Mouse (Mus musculus) hindbrain, embryonic 13.5 days (tissue): ENCODE results near the gene Gstt3. TPM values are rescaled to one million over a fixed set of nuclear protein-coding genes. Genes with fewer than 3 reads are reported as not detected.

Source experiments
- ATAC-seq: fragments of 200-750 bp; cut with Nextera tagmentation; 2 replicates; pipeline ENCODE4 v1.8.0; 2017; ENCODE audit warnings: moderate TSS enrichment; ENCODE audit not compliant: low FRiP score
- H3K27ac ChIP-seq: fragments of 300-500 bp; sonication (generic); 2 replicates; pipeline ENCODE4 v1.5.1; 2015; ENCODE audit warnings: inconsistent platforms, mild to moderate bottlenecking, moderate library complexity
- H3K27me3 ChIP-seq: fragments of 300-500 bp; sonication (generic); 2 replicates; pipeline ENCODE4 v1.6.1; 2015; ENCODE audit warnings: mild to moderate bottlenecking, inconsistent platforms
- H3K36me3 ChIP-seq: fragments of 300-500 bp; sonication (generic); 2 replicates; pipeline ENCODE4 v1.6.1; 2015; ENCODE audit warnings: mild to moderate bottlenecking, inconsistent platforms
- H3K4me1 ChIP-seq: fragments of 300-500 bp; sonication (generic); replicated peaks from 2 replicates; pipeline ENCODE4 v1.6.1; 2015; ENCODE audit warnings: inconsistent platforms
- H3K4me2 ChIP-seq: fragments of 300-500 bp; sonication (generic); 2 replicates; pipeline ENCODE4 v1.6.1; 2015; ENCODE audit warnings: inconsistent platforms, mild to moderate bottlenecking, moderate library complexity
- H3K4me3 ChIP-seq: fragments of 300-500 bp; sonication (generic); 2 replicates; pipeline ENCODE4 v1.5.1; 2015; ENCODE audit warnings: mild to moderate bottlenecking, inconsistent platforms
- H3K9ac ChIP-seq: fragments of 300-500 bp; sonication (generic); 2 replicates; pipeline ENCODE4 v1.6.1; 2015; ENCODE audit warnings: mild to moderate bottlenecking, inconsistent platforms
- H3K9me3 ChIP-seq: fragments of 300-500 bp; sonication (generic); 2 replicates; pipeline ENCODE4 v1.6.1; 2016; ENCODE audit warnings: inconsistent platforms
- WGBS: fragments of 180-500 bp; shearing (Covaris S2); methylation state at CpG from one replicate; pipeline ENCODE4 v1.1.7; 2015; 5-methylcytosine and 5-hydroxymethylcytosine counted together
- polyA plus RNA-seq: library from polyadenylated mRNA; unstranded; fragments of >200 nt; fragmentation: Nextera tagmentation; extraction: Ambion mirVana; gene quantifications from 2 replicates; pipeline ENCODE4 v1.2.1, GENCODE M21; 2015

Gstt3 gene
- 0.91 and 1.1 TPM in 2 replicates for polyA plus RNA-seq

DNA sequence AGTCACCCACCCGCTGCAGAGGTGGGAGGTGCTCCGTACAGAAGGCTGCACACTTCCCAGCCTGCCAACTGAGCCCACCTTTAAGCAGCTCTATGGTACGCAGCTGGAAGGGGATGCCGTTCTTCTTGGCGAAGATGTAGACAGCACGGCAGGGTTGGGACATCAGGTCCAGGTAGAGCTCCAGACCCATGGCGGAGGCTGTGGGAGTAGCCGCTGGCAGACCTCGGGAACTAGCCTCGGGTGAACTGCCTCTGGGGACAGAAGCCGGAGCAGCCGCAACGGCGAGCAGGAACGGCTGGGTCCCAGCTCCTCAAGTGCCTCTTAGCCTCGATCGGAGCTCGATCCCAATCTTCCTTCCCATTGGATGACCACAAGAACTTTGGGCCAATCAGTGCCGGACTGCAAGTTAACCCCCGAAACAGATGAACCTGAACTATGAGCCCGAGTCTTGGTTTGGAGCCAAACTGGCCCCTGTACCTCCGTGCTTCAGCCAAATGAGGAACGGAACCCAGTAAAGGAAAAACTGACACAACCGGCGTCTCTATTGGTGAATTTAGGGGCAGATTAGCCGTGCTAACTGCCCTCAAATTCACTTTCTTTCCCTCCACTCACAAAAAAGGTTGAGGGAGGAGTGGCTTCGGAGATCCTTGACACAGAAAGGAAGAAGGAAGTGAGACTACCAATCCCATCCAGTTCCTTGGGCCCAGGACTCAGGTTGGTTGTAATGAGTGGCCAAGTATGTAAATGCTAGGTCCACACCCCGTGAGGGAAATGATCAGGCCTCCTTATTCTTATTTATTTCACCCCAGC, at the start of gene Gstt3, which contains the start of gene Gm20441:
Gene Gstt3, minus strand, starts transcription at position 646 of the 810 bp plus-strand sequence.
Gene Gm20441, minus strand, starts transcription at position 186 of the 810 bp plus-strand sequence.
- no peaks in the 10 kb centered on the region for H3K36me3 ChIP-seq
- H3K9me3 ChIP-seq: no peaks in the 10 kb centered on the region
- no peak for ATAC-seq
- peaks cover 11% of the 10 kb centered on the region for H3K4me1 ChIP-seq
- peak within 1 kb of the TSS; percentile 62 for H3K9ac ChIP-seq
- no peak within 1 kb of the TSS for H3K27ac ChIP-seq
- H3K27me3 ChIP-seq: peaks cover 76% of the 10 kb centered on the region
- H3K4me2 ChIP-seq: peak within 1 kb of the TSS; percentile 66
- WGBS: 2% methylated on average over 28 of the region's 28 CpGs
- H3K4me3 ChIP-seq: peak within 1 kb of the TSS; percentile 37

DNA sequence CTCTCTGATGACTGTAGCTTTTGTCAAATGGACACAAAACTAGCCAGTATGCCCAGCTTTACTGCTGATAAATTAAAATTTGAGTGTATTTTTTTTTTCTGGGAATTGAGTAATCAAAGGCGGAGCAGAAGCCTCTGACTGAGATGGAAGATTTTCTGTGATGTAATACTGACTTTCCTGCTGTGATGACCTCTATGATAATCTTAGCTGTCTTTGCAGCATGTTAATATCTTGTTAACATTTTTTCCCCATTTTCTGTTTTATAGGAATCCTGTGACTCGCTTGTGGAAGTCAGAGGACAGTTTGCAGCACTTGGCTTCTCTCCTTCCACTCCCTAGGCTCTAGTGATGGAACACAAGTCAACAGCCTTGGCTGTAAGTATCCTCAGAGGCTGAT, 49.1 kb upstream of the Gstt3 start:
- Histone ChIP-seq H3K9ac (no peak overlapping the region), H3K4me1 (peaks cover 20% of the 10 kb centered on the region), H3K27ac (no peak overlapping the region), H3K4me3 (no peak overlapping the region), H3K9me3 (no peaks in the 10 kb centered on the region), H3K36me3 (no peaks in the 10 kb centered on the region), H3K27me3 (peaks cover 34% of the 10 kb centered on the region), H3K4me2 (no peak overlapping the region)
- ATAC-seq: no peak
- WGBS: 87% methylated on average over 2 of the region's 2 CpGs

DNA sequence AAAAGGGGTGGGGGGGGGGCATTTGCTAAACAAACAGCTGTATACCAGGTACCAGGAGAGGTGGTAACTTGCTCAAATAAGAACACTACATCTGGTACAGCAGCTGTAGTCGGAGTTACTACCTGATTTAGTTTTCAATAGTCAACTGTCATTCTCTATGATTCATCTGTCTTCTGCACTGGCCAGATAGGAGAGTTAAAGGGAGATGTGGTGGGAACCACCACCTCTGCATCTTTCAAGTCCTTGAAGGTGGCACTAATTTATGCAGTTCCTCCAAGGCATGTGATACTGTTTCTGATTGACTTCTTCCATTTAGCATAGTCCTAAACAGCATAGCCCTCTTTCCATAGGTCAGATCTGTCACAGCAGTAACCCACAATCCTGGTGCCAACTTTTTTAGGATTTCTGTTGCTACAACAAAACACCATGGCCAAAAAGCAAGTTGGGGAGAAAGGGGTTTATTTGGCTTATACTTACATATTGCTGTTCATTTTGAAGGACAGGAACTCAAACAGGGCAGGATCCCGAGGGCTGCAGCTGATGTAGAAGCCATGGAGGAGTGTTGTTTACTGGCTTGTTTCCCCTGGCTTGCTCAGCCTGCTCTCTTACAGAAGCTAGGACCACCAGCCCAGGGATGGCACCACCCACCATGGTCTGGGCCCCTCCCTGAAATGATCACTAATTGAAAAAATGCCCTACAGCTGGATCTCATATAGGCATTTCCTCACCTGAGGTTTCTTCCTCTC, 48.5 kb upstream of the Gstt3 start:
- Histone ChIP-seq H3K27ac (no peak overlapping the region), H3K4me2 (no peak overlapping the region), H3K27me3 (peaks cover 28% of the 10 kb centered on the region), H3K9me3 (no peaks in the 10 kb centered on the region), H3K4me1 (peaks cover 14% of the 10 kb centered on the region), H3K4me3 (no peak overlapping the region), H3K9ac (no peak overlapping the region), H3K36me3 (no peaks in the 10 kb centered on the region)
- 88% methylated on average over 2 of the region's 2 CpGs for WGBS
- ATAC-seq: no peak

DNA sequence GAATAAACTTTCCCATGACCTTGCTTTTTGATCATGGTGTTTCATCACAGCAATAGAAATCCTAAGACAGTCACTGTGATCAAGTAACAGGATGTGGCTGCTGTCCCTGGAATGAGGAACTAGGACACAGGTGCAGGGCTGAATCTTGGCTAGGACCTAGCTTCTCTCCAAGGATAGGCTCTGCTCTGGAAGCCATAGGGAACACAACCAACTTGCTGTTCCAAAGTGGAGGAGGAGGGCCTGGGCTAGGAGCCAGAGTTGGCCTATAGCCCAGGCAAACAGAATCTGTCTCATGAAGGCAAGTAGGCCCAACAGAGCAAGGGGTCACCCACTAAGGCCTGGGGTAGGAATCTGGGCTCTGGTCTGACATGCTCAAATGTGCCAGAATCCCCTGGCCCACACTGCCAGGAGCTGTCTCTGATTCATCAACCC, 47.3 kb upstream of the Gstt3 start:
- Histone ChIP-seq H3K9me3 (no peaks in the 10 kb centered on the region), H3K4me3 (no peak overlapping the region), H3K4me1 (peaks cover 2% of the 10 kb centered on the region; the same call in 1 of the 2 replicates), H3K36me3 (no peaks in the 10 kb centered on the region), H3K27ac (no peak overlapping the region), H3K27me3 (peaks cover 16% of the 10 kb centered on the region), H3K4me2 (no peak overlapping the region), H3K9ac (no peak overlapping the region)
- 0 out of 2 replicates have a peak, but pooled peaks have one; percentile 30 for ATAC-seq

DNA sequence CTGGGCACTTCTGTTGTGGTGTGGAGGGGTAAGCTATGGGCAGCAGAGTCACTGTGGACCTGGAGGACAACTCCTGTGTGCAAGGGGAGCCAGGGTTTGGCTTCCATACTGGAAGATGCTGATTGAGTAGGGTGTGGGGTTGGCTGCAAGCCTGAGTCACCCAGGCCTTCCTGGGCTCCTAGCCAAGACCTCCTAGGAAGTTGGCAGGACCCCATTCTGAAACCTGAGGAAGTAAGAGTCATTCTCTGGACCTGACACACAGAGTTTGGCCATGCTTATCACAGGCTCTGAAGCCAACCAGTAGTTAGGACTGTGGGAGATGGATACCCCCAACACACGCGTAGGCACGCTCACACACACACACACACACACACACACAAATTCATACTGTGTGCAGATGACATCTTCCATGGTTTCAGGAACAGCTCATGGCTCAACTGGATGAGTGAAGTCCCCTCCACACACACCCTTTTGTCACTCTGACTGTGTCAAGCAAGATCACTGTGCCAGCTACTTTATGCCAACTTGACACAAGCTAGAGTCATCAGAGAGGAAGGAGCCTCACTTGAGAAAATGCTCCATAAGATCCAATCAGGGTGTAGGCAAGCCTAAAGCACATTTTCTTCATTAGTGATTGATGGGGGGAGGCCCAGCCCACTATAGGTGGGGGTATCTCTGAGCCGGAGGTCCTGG, 46.6 kb upstream of the Gstt3 start:
- H3K27ac ChIP-seq: no peak overlapping the region
- no peak; the same call in 1 of the 2 replicates for ATAC-seq
- 95% methylated on average over 4 of the region's 4 CpGs for WGBS

DNA sequence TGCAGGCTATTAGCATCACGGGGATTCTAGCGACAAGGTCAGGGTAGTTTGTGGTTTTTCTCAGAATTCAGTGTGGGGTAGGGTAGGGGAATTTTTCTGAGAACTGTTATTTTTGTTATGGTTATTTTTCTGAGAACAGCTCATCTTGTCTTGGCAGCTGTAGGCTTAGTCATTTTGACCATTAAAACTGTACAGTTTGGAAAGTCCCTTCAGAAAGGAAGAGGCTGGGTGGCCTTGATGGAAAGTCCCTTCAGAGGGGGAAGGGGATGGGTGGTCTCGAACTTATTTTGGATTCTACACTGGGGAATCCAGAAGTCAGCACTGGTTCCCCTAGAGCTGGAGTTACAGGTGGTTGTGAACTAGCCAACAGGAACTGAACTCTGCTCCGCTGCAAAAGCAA, 43.3 kb upstream of the Gstt3 start:
- no peak overlapping the region for H3K4me2 ChIP-seq
- no peaks in the 10 kb centered on the region for H3K4me1 ChIP-seq
- H3K27ac ChIP-seq: no peak overlapping the region
- H3K9ac ChIP-seq: no peak overlapping the region
- ATAC-seq: no peak
- WGBS: 87% methylated on average over 4 of the region's 4 CpGs
- no peaks in the 10 kb centered on the region; the same call in 1 of the 2 replicates for H3K9me3 ChIP-seq
- H3K4me3 ChIP-seq: no peak overlapping the region
- H3K36me3 ChIP-seq: no peaks in the 10 kb centered on the region
- no peaks in the 10 kb centered on the region for H3K27me3 ChIP-seq

More for the DNA sequence above, 46.6 kb upstream of the Gstt3 start:
- H3K27me3 ChIP-seq: peaks cover 9% of the 10 kb centered on the region; the same call in 1 of the 2 replicates
- H3K9ac ChIP-seq: no peak overlapping the region
- H3K4me1 ChIP-seq: no peaks in the 10 kb centered on the region
- no peaks in the 10 kb centered on the region for H3K36me3 ChIP-seq
- no peaks in the 10 kb centered on the region; the same call in 1 of the 2 replicates for H3K9me3 ChIP-seq
- no peak overlapping the region for H3K4me2 ChIP-seq
- H3K4me3 ChIP-seq: no peak overlapping the region

DNA sequence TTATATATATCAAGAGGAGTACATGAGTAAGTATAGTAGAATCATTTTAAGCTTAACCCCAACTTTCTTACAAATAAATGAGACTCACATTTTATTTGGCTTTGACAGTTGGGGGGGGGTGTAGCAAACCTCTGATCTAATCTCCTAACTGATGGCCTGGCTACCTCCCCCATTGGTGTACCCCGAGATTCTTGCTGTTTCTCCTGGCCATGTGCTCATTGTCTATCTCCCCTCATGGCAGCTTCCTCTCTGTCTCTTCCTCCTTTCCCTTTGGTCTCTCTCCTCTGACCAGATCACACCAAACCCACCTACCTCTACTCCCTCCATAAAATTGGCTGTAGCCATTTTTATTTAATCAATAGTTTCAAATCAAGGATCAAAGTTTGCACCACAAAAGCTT, 42.6 kb upstream of the Gstt3 start:
- no peak for ATAC-seq
- H3K36me3 ChIP-seq: no peaks in the 10 kb centered on the region
- no peaks in the 10 kb centered on the region; the same call in 1 of the 2 replicates for H3K9me3 ChIP-seq
- H3K27ac ChIP-seq: no peak overlapping the region
- H3K27me3 ChIP-seq: no peaks in the 10 kb centered on the region
- H3K4me1 ChIP-seq: no peaks in the 10 kb centered on the region
- H3K4me2 ChIP-seq: no peak overlapping the region
- H3K9ac ChIP-seq: no peak overlapping the region
- no peak overlapping the region for H3K4me3 ChIP-seq
- 88% methylated on average over 1 of the region's 1 CpGs for WGBS

DNA sequence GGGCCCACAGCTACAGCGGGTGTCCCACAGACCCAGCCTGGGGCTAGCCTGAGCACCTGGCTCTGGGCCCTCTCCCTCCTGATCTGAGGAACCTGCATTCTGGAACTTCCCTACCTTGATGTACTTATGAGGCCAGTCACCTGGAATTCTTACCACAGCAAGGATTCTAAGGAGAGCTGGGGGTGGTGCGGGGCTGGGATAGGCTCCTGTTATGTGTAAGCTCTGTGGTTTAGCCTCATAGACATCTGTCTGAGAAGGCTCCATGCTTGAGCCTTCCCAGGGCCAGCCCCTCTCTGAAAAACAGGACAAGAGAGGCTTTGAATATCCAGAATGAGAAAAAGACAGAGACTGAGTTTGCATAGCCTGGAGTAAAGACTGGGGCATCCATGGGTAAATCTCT, 41.2 kb upstream of the Gstt3 start, which contains the start of gene Gstt4:
Gene Gstt4, minus strand, starts transcription at position 101 of the 400 bp plus-strand sequence.
- no peak for ATAC-seq
- no peaks in the 10 kb centered on the region for H3K4me1 ChIP-seq
- H3K9me3 ChIP-seq: no peaks in the 10 kb centered on the region; the same call in 1 of the 2 replicates
- no peaks in the 10 kb centered on the region for H3K27me3 ChIP-seq
- no peaks in the 10 kb centered on the region for H3K36me3 ChIP-seq
- no peak within 1 kb of the TSS for H3K4me3 ChIP-seq
- H3K9ac ChIP-seq: no peak within 1 kb of the TSS
- H3K27ac ChIP-seq: no peak within 1 kb of the TSS
- WGBS: 100% methylated on average over 2 of the region's 2 CpGs
- no peak within 1 kb of the TSS for H3K4me2 ChIP-seq

DNA sequence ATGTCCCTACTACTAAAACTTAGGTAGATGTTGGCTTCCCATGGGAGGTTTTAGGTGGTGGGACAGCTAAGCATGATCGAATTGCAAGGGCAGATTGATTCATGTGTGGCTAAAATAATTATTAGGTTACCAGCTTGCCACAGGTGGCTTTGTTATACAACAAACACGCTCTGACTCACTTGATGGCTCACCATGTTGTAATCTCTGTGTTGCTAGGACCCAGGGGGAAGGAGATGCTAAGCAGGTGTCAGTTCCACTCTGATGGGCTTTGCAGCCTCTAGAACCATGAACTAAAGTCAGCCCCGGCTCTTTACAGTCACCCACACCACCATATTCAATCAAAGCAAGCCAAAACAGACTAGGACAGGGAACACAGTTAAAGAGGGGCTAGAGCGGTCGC, 38.7 kb upstream of the Gstt3 start:
- ATAC-seq: no peak
- WGBS: 89% methylated on average over 5 of the region's 5 CpGs

DNA sequence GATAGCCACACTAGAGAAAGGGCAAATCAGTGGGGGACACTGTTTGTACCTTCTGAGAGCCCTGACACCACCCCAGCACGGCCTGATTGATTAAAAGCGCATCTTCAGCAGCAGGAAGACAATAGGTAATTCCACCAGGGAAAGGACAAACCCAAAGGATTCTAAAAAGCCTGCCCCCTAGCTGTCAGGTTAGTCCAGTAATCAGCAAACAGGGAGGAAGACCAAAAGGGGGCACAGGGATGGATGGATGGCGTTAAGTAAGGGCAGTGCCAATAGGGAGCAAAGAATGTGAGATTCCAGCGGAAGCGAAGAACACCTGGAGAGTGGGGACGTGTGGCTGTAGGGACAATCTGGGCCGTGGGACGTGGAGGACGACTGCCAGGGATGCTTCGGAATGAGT, 37.4 kb upstream of the Gstt3 start:
- H3K27ac ChIP-seq: no peak overlapping the region
- H3K27me3 ChIP-seq: no peaks in the 10 kb centered on the region
- H3K4me2 ChIP-seq: no peak overlapping the region
- no peak for ATAC-seq
- 61% methylated on average over 10 of the region's 10 CpGs for WGBS
- no peaks in the 10 kb centered on the region for H3K4me1 ChIP-seq
- no peak overlapping the region for H3K9ac ChIP-seq
- H3K9me3 ChIP-seq: no peaks in the 10 kb centered on the region; the same call in 1 of the 2 replicates
- no peaks in the 10 kb centered on the region for H3K36me3 ChIP-seq
- H3K4me3 ChIP-seq: no peak overlapping the region

More for the DNA sequence above, 38.7 kb upstream of the Gstt3 start:
- Histone ChIP-seq H3K4me3 (no peak overlapping the region), H3K27me3 (no peaks in the 10 kb centered on the region), H3K36me3 (no peaks in the 10 kb centered on the region), H3K27ac (no peak overlapping the region), H3K9ac (no peak overlapping the region), H3K9me3 (no peaks in the 10 kb centered on the region; the same call in 1 of the 2 replicates), H3K4me1 (no peaks in the 10 kb centered on the region), H3K4me2 (no peak overlapping the region)

DNA sequence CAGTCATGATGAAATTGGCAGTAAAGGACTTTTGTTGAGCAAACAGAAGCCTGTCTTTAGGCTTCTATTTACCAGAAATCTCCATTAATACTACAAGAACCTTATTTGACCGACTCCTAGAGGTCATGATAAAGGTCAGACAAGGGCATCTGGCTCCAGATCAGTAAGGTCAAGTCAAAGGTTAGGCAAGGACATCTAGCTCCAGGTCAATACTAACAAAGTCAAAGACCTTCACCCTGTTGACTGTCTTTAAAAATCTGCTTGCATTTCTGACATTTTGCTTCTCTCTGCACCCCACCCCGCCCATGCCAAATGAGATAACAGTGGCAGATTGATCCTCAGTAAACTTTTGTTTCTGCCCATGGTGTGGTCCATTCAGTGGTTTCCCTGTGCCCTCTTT, 23.0 kb upstream of the Gstt3 start:
- no peak for ATAC-seq
- H3K4me1 ChIP-seq: no peaks in the 10 kb centered on the region

More for the DNA sequence above, 23.0 kb upstream of the Gstt3 start:
- no peak overlapping the region for H3K27ac ChIP-seq
- no peak overlapping the region for H3K4me2 ChIP-seq
- WGBS: 82% methylated on average over 2 of the region's 2 CpGs
- H3K36me3 ChIP-seq: no peaks in the 10 kb centered on the region
- H3K4me3 ChIP-seq: no peak overlapping the region
- H3K9ac ChIP-seq: no peak overlapping the region
- H3K27me3 ChIP-seq: no peaks in the 10 kb centered on the region
- no peaks in the 10 kb centered on the region for H3K9me3 ChIP-seq
